Mouse (Mus musculus) myocyte (in vitro differentiated cells): ENCODE measurements at regions not wholly inside any gene's neighbourhood (a gene's known extent, or its start where the extent isn't known, plus 50 kb on each side); places are given as distances from the start of the nearest gene placed in this dataset.

Experiments used
- H3K27me3 ChIP-seq: one replicate; pipeline ENCODE4 v1.6.1; 2011; ENCODE audit not compliant: control insufficient read depth, insufficient read depth, insufficient read length
- H3K36me3 ChIP-seq: one replicate; pipeline ENCODE4 v1.6.1; 2011; ENCODE audit not compliant: control insufficient read depth, insufficient read depth
- H3K4me2 ChIP-seq: one replicate; pipeline ENCODE4 v1.6.1; 2011; ENCODE audit warnings: low read depth, control low read depth
- H3K4me3 ChIP-seq: one replicate; pipeline ENCODE4 v1.5.1; 2011; ENCODE audit warnings: mild to moderate bottlenecking, control low read depth, moderate library complexity
- H3K79me2 ChIP-seq: one replicate; pipeline ENCODE4 v1.6.1; 2011; ENCODE audit not compliant: control insufficient read depth, insufficient read depth
- H3ac ChIP-seq: one replicate; pipeline ENCODE4 v1.6.1; 2011; ENCODE audit not compliant: control insufficient read depth, insufficient read length
- CEBPB ChIP-seq: IDR thresholded peaks from 2 replicates; pipeline ENCODE4 v1.6.1; 2011; ENCODE audit warnings: mild to moderate bottlenecking, moderate library complexity; ENCODE audit not compliant: poor library complexity, insufficient read depth, severe bottlenecking
- E2F4 ChIP-seq: IDR thresholded peaks from one replicate; pipeline ENCODE4 v1.6.1; 2011; ENCODE audit warnings: mild to moderate bottlenecking, control low read depth, moderate library complexity; ENCODE audit not compliant: insufficient read depth
- MAX ChIP-seq: IDR thresholded peaks from one replicate; pipeline ENCODE4 v1.6.1; 2011; ENCODE audit warnings: low read depth, mild to moderate bottlenecking, control low read depth
- MYOD1 ChIP-seq, 3 experiments: IDR thresholded peaks; one replicate each; pipeline ENCODE4 v1.6.1; 2011; ENCODE audit warnings: control low read depth in 2 of 3, low read depth in 2 of 3, mild to moderate bottlenecking in 2 of 3, moderate library complexity in 1 of 3; ENCODE audit not compliant: insufficient read length in 2 of 3, control insufficient read depth in 1 of 3
- MYOG ChIP-seq, 3 experiments: IDR thresholded peaks; one replicate each; pipeline ENCODE4 v1.6.1; 2011; ENCODE audit warnings: control low read depth in 2 of 3, low read depth in 2 of 3, mild to moderate bottlenecking in 2 of 3; ENCODE audit not compliant: insufficient read length in 2 of 3, control insufficient read depth in 1 of 3, insufficient read depth in 1 of 3
- POLR2A ChIP-seq: IDR thresholded peaks from one replicate; pipeline ENCODE4 v1.6.1; 2011; ENCODE audit warnings: low read depth, mild to moderate bottlenecking, control low read depth, moderate library complexity; ENCODE audit not compliant: insufficient read length
- POLR2AphosphoS2 ChIP-seq: IDR thresholded peaks from one replicate; pipeline ENCODE4 v1.6.1; 2011; ENCODE audit warnings: low read depth, control low read depth; ENCODE audit not compliant: insufficient read length
- REST ChIP-seq: IDR thresholded peaks from one replicate; pipeline ENCODE4 v1.6.1; 2011; ENCODE audit warnings: mild to moderate bottlenecking, control low read depth, moderate library complexity; ENCODE audit not compliant: insufficient read depth, insufficient read length
- SRF ChIP-seq: IDR thresholded peaks from one replicate; pipeline ENCODE4 v1.6.1; 2011; ENCODE audit warnings: low read depth; ENCODE audit not compliant: control insufficient read depth, insufficient read length
- TCF12 ChIP-seq: IDR thresholded peaks from one replicate; pipeline ENCODE4 v1.6.1; 2011; ENCODE audit warnings: mild to moderate bottlenecking, control low read depth; ENCODE audit not compliant: poor library complexity, insufficient read depth, severe bottlenecking
- TCF3 ChIP-seq: IDR thresholded peaks from one replicate; pipeline ENCODE4 v1.6.1; 2011; ENCODE audit warnings: low read depth, control low read depth; ENCODE audit not compliant: insufficient read length
- USF1 ChIP-seq: IDR thresholded peaks from one replicate; pipeline ENCODE4 v1.6.1; 2011; ENCODE audit warnings: low read depth, mild to moderate bottlenecking, control low read depth, moderate library complexity

- TF ChIP-seq E2F4 (no peak), SRF (no peak), MYOG (IDR thresholded peaks at IDR 0.05; ENCODE audit: control insufficient read depth in 1 of 3, insufficient read depth in 1 of 3, insufficient read length in 2 of 3, low read depth in 2 of 3) (no peak)
Measured at GRCm38 (mm10) chr4:30312438-30312837, 1499.5 kb downstream of the Epha7 start.

GRCm38 (mm10) chr4:30312956-30313355 is 1500.0 kb downstream of the Epha7 start:
- no peak overlapping the region for H3K4me3 ChIP-seq
- no peaks in the 10 kb centered on the region for H3K27me3 ChIP-seq
- H3K4me2 ChIP-seq = no peak overlapping the region
- H3K36me3 ChIP-seq = no peaks in the 10 kb centered on the region
- H3ac ChIP-seq = no peak overlapping the region
- no peaks in the 10 kb centered on the region for H3K79me2 ChIP-seq
- TF ChIP-seq MYOG (IDR thresholded peaks at IDR 0.05; ENCODE audit: control insufficient read depth in 1 of 3, insufficient read depth in 1 of 3, insufficient read length in 2 of 3, low read depth in 2 of 3) (no peak), TCF3 (no peak), SRF (no peak), MYOD1 (IDR thresholded peaks at IDR 0.05; ENCODE audit: control insufficient read depth in 1 of 3, insufficient read length in 2 of 3, low read depth in 2 of 3) (no peak), E2F4 (no peak), POLR2A (no peak), TCF12 (no peak), USF1 (no peak), MAX (no peak), REST (no peak), POLR2AphosphoS2 (no peak), CEBPB (no peak)

More at GRCm38 (mm10) chr4:30312438-30312837, 1499.5 kb downstream of the Epha7 start:
- H3K27me3 ChIP-seq = no peaks in the 10 kb centered on the region
- no peak overlapping the region for H3K4me3 ChIP-seq
- no peaks in the 10 kb centered on the region for H3K36me3 ChIP-seq
- no peaks in the 10 kb centered on the region for H3K79me2 ChIP-seq
- no peak overlapping the region for H3ac ChIP-seq
- no peak overlapping the region for H3K4me2 ChIP-seq

GRCm38 (mm10) chr4:30315348-30315747 is 1502.4 kb downstream of the Epha7 start:
- Histone ChIP-seq H3ac (no peak overlapping the region), H3K4me2 (no peak overlapping the region), H3K27me3 (no peaks in the 10 kb centered on the region), H3K4me3 (no peak overlapping the region), H3K79me2 (no peaks in the 10 kb centered on the region), H3K36me3 (no peaks in the 10 kb centered on the region)
- TF ChIP-seq POLR2A (no peak), TCF3 (no peak), MYOD1 (IDR thresholded peaks at IDR 0.05; ENCODE audit: control insufficient read depth in 1 of 3, insufficient read length in 2 of 3, low read depth in 2 of 3) (peak; percentile 7 to 42 (median 14))

- Histone ChIP-seq H3K4me2 (no peak overlapping the region), H3K36me3 (no peaks in the 10 kb centered on the region), H3ac (no peak overlapping the region), H3K27me3 (no peaks in the 10 kb centered on the region), H3K4me3 (no peak overlapping the region), H3K79me2 (no peaks in the 10 kb centered on the region)
- TF ChIP-seq MYOD1 (IDR thresholded peaks at IDR 0.05; ENCODE audit: control insufficient read depth in 1 of 3, insufficient read length in 2 of 3, low read depth in 2 of 3) (no peak), MYOG (IDR thresholded peaks at IDR 0.05; ENCODE audit: control insufficient read depth in 1 of 3, insufficient read depth in 1 of 3, insufficient read length in 2 of 3, low read depth in 2 of 3) (no peak), TCF12 (no peak), SRF (no peak), TCF3 (no peak), POLR2AphosphoS2 (no peak), MAX (no peak), POLR2A (no peak), E2F4 (no peak), CEBPB (no peak), USF1 (no peak), REST (no peak)
Measured at GRCm38 (mm10) chr4:30316995-30317394, 1504.1 kb downstream of the Epha7 start.

- Histone ChIP-seq H3K4me2 (no peak overlapping the region), H3K36me3 (no peaks in the 10 kb centered on the region), H3K27me3 (no peaks in the 10 kb centered on the region), H3K79me2 (no peaks in the 10 kb centered on the region), H3K4me3 (no peak overlapping the region), H3ac (no peak overlapping the region)
- TF ChIP-seq E2F4 (no peak), TCF12 (no peak), MAX (no peak), TCF3 (no peak), REST (no peak), MYOG (IDR thresholded peaks at IDR 0.05; ENCODE audit: control insufficient read depth in 1 of 3, insufficient read depth in 1 of 3, insufficient read length in 2 of 3, low read depth in 2 of 3) (no peak), USF1 (no peak), POLR2A (no peak), CEBPB (no peak), POLR2AphosphoS2 (no peak), SRF (no peak), MYOD1 (IDR thresholded peaks at IDR 0.05; ENCODE audit: control insufficient read depth in 1 of 3, insufficient read length in 2 of 3, low read depth in 2 of 3) (no peak)
Measured at GRCm38 (mm10) chr4:30320038-30320437, 1507.1 kb downstream of the Epha7 start.
